Mouse (Mus musculus) intestine, postnatal 0 days (tissue): ENCODE measurements at regions not wholly inside any gene's neighbourhood (a gene's known extent, or its start where the extent isn't known, plus 50 kb on each side); places are given as distances from the start of the nearest gene placed in this dataset.

Experiments used
- ATAC-seq: fragments of 200-750 bp; cut with Nextera tagmentation; 2 replicates; pipeline ENCODE4 v1.8.0; 2017; ENCODE audit warnings: mild to moderate bottlenecking, moderate TSS enrichment, moderate library complexity
- H3K27ac ChIP-seq: fragments of 300-500 bp; sonication (generic); 2 replicates; pipeline ENCODE4 v1.5.1; 2014; ENCODE audit warnings: mild to moderate bottlenecking, low read depth, low read length, moderate library complexity
- H3K27me3 ChIP-seq: fragments of 300-500 bp; sonication (generic); replicated peaks from 2 replicates; pipeline ENCODE4 v1.6.1; 2014; ENCODE audit warnings: low read length, mixed read lengths; ENCODE audit not compliant: control insufficient read depth, insufficient read depth
- H3K36me3 ChIP-seq: fragments of 300-500 bp; sonication (generic); 2 replicates; pipeline ENCODE4 v1.6.1; 2014; ENCODE audit warnings: mild to moderate bottlenecking, moderate library complexity; ENCODE audit not compliant: control insufficient read depth, insufficient read depth
- H3K4me1 ChIP-seq: fragments of 300-500 bp; sonication (generic); replicated peaks from 2 replicates; pipeline ENCODE4 v1.6.1; 2014; ENCODE audit warnings: antibody characterized with exemption, low read length, mixed read lengths; ENCODE audit not compliant: control insufficient read depth, insufficient read depth
- H3K4me2 ChIP-seq: fragments of 300-500 bp; sonication (generic); replicated peaks from 2 replicates; pipeline ENCODE4 v1.6.1; 2014; ENCODE audit warnings: low read depth, mild to moderate bottlenecking, moderate library complexity
- H3K4me3 ChIP-seq: fragments of 300-500 bp; sonication (generic); 2 replicates; pipeline ENCODE4 v1.5.1; 2014; ENCODE audit warnings: low read depth, low read length
- H3K9ac ChIP-seq: fragments of 300-500 bp; sonication (generic); 2 replicates; pipeline ENCODE4 v1.6.1; 2014; ENCODE audit warnings: mild to moderate bottlenecking, low read depth, low read length
- H3K9me3 ChIP-seq: fragments of 300-500 bp; sonication (generic); 2 replicates; pipeline ENCODE4 v1.6.1; 2016; ENCODE audit warnings: mixed run types; ENCODE audit not compliant: control insufficient read depth
- CTCF ChIP-seq: sonication (generic); IDR thresholded peaks from 2 replicates; pipeline ENCODE4 v1.5.1; 2016; ENCODE audit warnings: low read depth, mild to moderate bottlenecking, control low read depth, antibody characterized with exemption, moderate library complexity
- WGBS: fragments of 180-500 bp; shearing (Covaris S2); extraction: QIAGEN DNeasy Blood & Tissue Kit; methylation state at CpG from one replicate; pipeline ENCODE4 v1.1.7; 2014; 5-methylcytosine and 5-hydroxymethylcytosine counted together

GRCm38 (mm10) chr1:128789567-128790335 is 197.7 kb upstream of the Cxcr4 start:
- TF ChIP-seq CTCF: no peak
- H3K27me3 ChIP-seq: no peaks in the 10 kb centered on the region
- no peak for ATAC-seq
- H3K9me3 ChIP-seq: no peaks in the 10 kb centered on the region
- WGBS: 64% methylated on average over 3 of the region's 3 CpGs
- H3K27ac ChIP-seq: no peak overlapping the region
- H3K4me2 ChIP-seq: no peak overlapping the region
- no peaks in the 10 kb centered on the region for H3K4me1 ChIP-seq
- no peak overlapping the region for H3K4me3 ChIP-seq
- no peaks in the 10 kb centered on the region for H3K36me3 ChIP-seq
- H3K9ac ChIP-seq: no peak overlapping the region

GRCm38 (mm10) chr1:128788227-128788626 is 196.1 kb upstream of the Cxcr4 start:
- ATAC-seq: no peak
- 55% methylated on average over 6 of the region's 6 CpGs for WGBS
- Histone ChIP-seq H3K36me3 (no peaks in the 10 kb centered on the region), H3K27ac (no peak overlapping the region), H3K9ac (no peak overlapping the region), H3K4me3 (no peak overlapping the region), H3K4me1 (no peaks in the 10 kb centered on the region), H3K4me2 (no peak overlapping the region), H3K27me3 (no peaks in the 10 kb centered on the region), H3K9me3 (no peaks in the 10 kb centered on the region)
- no peak for TF ChIP-seq CTCF

GRCm38 (mm10) chr1:128786941-128787569 is 195.0 kb upstream of the Cxcr4 start:
- Histone ChIP-seq H3K9me3 (no peaks in the 10 kb centered on the region), H3K4me2 (no peak overlapping the region), H3K4me1 (no peaks in the 10 kb centered on the region), H3K27ac (no peak overlapping the region), H3K27me3 (no peaks in the 10 kb centered on the region), H3K36me3 (no peaks in the 10 kb centered on the region), H3K9ac (no peak overlapping the region), H3K4me3 (no peak overlapping the region)
- TF ChIP-seq CTCF: no peak
- no peak for ATAC-seq
- WGBS: 79% methylated on average over 14 of the region's 14 CpGs

GRCm38 (mm10) chr1:128782286-128782685 is 190.2 kb upstream of the Cxcr4 start:
- H3K4me2 ChIP-seq: no peak overlapping the region
- no peak for ATAC-seq
- no peaks in the 10 kb centered on the region for H3K36me3 ChIP-seq
- H3K27ac ChIP-seq: no peak overlapping the region
- TF ChIP-seq CTCF: no peak
- no peaks in the 10 kb centered on the region for H3K9me3 ChIP-seq
- H3K9ac ChIP-seq: no peak overlapping the region
- H3K4me3 ChIP-seq: no peak overlapping the region
- WGBS: 78% methylated on average over 2 of the region's 2 CpGs
- H3K4me1 ChIP-seq: no peaks in the 10 kb centered on the region
- H3K27me3 ChIP-seq: no peaks in the 10 kb centered on the region

GRCm38 (mm10) chr1:128781871-128782270 is 189.8 kb upstream of the Cxcr4 start:
- Histone ChIP-seq H3K9me3 (no peaks in the 10 kb centered on the region), H3K27me3 (no peaks in the 10 kb centered on the region), H3K4me1 (no peaks in the 10 kb centered on the region), H3K9ac (no peak overlapping the region), H3K4me2 (no peak overlapping the region), H3K27ac (no peak overlapping the region), H3K4me3 (no peak overlapping the region), H3K36me3 (no peaks in the 10 kb centered on the region)
- ATAC-seq: no peak
- TF ChIP-seq CTCF: no peak
- WGBS: 66% methylated on average over 7 of the region's 7 CpGs

- Histone ChIP-seq H3K9ac (no peak overlapping the region), H3K27me3 (no peaks in the 10 kb centered on the region), H3K4me3 (no peak overlapping the region), H3K9me3 (no peaks in the 10 kb centered on the region), H3K4me2 (no peak overlapping the region), H3K4me1 (no peaks in the 10 kb centered on the region), H3K27ac (no peak overlapping the region), H3K36me3 (no peaks in the 10 kb centered on the region)
- TF ChIP-seq CTCF: no peak
- WGBS: 64% methylated on average over 4 of the region's 4 CpGs
- no peak for ATAC-seq
These were observed 189.2 kb upstream of the Cxcr4 start for GRCm38 (mm10) chr1:128781311-128781710.
